Mouse (Mus musculus) liver, embryonic 15.5 days (tissue): ENCODE results near the gene Nsun4. TPM values are rescaled to one million over a fixed set of nuclear protein-coding genes. Genes with fewer than 3 reads are reported as not detected.

Source experiments
- polyA plus RNA-seq: library from polyadenylated mRNA; unstranded; fragments of >200 nt; fragmentation: Nextera tagmentation; extraction: Ambion mirVana; gene quantifications from 2 replicates; pipeline ENCODE4 v1.2.1, GENCODE M21; 2015

The Nsun4 gene
- polyA plus RNA-seq, 1 experiment from 2014 or later, result 9.8 TPM

Other genes starting within 250 kb of the Nsun4 start
- gene Mob3c, start 225.8 kb downstream of the Nsun4 start, polyA plus RNA-seq, result 8.0 and 8.2 TPM in 2 replicates
- gene Mknk1, start 214.7 kb downstream of the Nsun4 start, polyA plus RNA-seq, result 30.0 and 33.1 TPM in 2 replicates
- gene Kncn, start 169.5 kb downstream of the Nsun4 start, polyA plus RNA-seq, result not detected in 2 replicates
- not detected in 2 replicates for gene 6430628N08Rik, start 163.2 kb downstream of the Nsun4 start, polyA plus RNA-seq
- not detected in 2 replicates for gene Dmbx1, start 114.0 kb downstream of the Nsun4 start, polyA plus RNA-seq
- 10.0 and 12.7 TPM in 2 replicates for gene Faah, start 36.0 kb downstream of the Nsun4 start, polyA plus RNA-seq
- gene Uqcrh, start 21.2 kb upstream of the Nsun4 start, polyA plus RNA-seq, result 303 and 305 TPM in 2 replicates
- gene Lrrc41, start 21.4 kb upstream of the Nsun4 start, polyA plus RNA-seq, result 25.5 and 27.6 TPM in 2 replicates
- 26.0 and 26.8 TPM in 2 replicates for gene Rad54l, start 69.8 kb upstream of the Nsun4 start, polyA plus RNA-seq
- 11.5 and 12.4 TPM in 2 replicates for gene Pomgnt1, start 70.0 kb upstream of the Nsun4 start, polyA plus RNA-seq
- gene Lurap1, start 97.5 kb upstream of the Nsun4 start, polyA plus RNA-seq, result 0.16 and 0.32 TPM in 2 replicates
- 0.07 TPM in 1 of 2 replicates, not detected in the other for gene Tspan1, start 113.7 kb upstream of the Nsun4 start, polyA plus RNA-seq
- gene 1700042G07Rik, start 119.5 kb upstream of the Nsun4 start, polyA plus RNA-seq, result not detected in 2 replicates
- not detected in 2 replicates for gene Gm49337, start 119.5 kb upstream of the Nsun4 start, polyA plus RNA-seq
- gene Pik3r3, start 167.7 kb upstream of the Nsun4 start, polyA plus RNA-seq, result 0.51 and 0.63 TPM in 2 replicates